Mouse (Mus musculus): ENCODE results near the gene Cpeb4. TPM values are rescaled to one million over a fixed set of nuclear protein-coding genes. Genes with fewer than 3 reads are reported as not detected.

The Cpeb4 gene
- total RNA-seq, 2 experiments from 2014 or later, result 136 to 373 TPM

DNA sequence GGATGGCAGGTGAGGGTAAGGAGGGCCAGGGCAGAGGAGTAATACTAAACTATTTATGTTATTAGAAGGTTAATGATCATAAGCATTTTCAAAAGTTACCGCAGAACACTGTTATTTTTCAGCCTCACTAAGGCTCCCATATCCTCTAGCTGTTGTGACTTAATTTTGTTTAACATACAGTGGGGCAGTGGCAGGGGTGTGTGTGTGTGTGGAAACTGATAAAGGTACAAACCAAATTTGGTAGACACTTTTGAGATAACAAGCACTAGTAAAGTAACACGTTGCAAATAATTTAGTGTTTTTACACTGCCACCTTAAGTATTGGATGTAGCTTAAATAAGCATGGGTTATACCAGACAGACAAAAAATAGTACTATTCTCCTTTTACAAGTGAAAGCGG, 24.9 kb downstream of the Cpeb4 start:
- DNase-seq, result no peak

GRCm38 (mm10) chr11:31899166-31899565, 27.2 kb downstream of the Cpeb4 start:
- DNase-seq, result no peak

GRCm38 (mm10) chr11:31900736-31901135, 28.7 kb downstream of the Cpeb4 start:
- no peak for DNase-seq

- no peak for DNase-seq
Observed at GRCm38 (mm10) chr11:31902251-31903001, 30.4 kb downstream of the Cpeb4 start.

DNA sequence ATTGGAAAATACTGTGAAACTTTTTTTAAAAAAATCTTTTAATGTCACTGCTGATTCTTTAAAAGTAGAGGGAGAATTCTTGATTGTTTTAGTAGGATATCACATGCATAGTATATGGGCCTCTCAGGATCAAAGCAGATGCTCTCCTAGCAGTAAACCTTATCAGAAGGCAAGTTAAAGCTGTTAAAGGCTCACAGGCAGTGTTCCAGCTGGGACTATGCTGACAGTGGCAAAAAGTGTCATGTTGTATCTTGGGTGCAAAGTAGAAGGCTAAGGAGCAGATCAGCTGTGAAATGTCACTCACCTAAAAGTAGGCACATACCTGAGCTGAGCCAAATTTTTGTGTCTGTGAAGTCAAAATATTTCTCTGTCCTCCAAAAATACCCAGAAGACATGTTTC, 34.5 kb downstream of the Cpeb4 start:
- DNase-seq, result no peak

GRCm38 (mm10) chr11:31907650-31908049, 35.6 kb downstream of the Cpeb4 start:
- DNase-seq, result peak in 1 of 2 experiments; percentile 30

- DNase-seq, result no peak
Observed at GRCm38 (mm10) chr11:31912958-31913357, 40.9 kb downstream of the Cpeb4 start.

- no peak for DNase-seq
Observed at GRCm38 (mm10) chr11:31917769-31918168, 45.8 kb downstream of the Cpeb4 start.

DNA sequence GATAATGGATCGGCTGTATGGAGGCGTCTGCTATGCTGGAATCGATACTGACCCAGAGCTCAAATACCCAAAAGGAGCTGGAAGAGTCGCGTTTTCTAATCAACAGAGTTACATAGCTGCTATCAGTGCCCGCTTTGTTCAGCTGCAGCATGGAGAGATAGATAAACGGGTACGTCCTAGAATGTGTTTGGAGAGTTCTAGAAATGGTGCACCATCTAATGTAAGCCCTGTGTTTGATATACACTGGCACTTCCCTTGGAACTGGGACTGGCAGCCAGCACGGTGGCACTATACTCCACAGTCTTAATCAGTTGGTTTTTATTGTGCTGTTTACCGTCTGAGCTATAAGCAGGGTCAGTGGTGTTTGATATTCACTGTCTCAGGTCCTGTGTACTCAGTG, 58.0 kb downstream of the Cpeb4 start:
- DNase-seq, result no peak

DNA sequence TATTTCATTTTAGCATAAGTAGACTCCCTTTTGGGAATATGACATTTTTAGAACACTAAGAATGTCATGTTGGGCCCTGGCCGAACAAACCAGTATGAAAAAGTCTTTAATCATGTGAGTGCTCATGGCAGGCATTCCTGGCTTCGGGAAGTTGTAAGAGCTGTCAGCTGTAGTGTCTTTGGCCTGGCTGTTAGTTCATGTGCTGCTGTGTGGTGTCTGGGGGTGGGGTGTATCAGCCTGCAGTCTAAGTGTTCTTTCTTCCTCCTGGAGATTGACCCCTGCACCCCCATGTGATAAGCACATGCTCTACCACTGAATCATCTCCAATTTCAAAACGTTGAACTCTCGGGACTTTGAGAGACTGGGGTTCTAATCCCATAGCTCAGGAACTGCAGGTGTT, 63.6 kb downstream of the Cpeb4 start:
- no peak for DNase-seq

DNA sequence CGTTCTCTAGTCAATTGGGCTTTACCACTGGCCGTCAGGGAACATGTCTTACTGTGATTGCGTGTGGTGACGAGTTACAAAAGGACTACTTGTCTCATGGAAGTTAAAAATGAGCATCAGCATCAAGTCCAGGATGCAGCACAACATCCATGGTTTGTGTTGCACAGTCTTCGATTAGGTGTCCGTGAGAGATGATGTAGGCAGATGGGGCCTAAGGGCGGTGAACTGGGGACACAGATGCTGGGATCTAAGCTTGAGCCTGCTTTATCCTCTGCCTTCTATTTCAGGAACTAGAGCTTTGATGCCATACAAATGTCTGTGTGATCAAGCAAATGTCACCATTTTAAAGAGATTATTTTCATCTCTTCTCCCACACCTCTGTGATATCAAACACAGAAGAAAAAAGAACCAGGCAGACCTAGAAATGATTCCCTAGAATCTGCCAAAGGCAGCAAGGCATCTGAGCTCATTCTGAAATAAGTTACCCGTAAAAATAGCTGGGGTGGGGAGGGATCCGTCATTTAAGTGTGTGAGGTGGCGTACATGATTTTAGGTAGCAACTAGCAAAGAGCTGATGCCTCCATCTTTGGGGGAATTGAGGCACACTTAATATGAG, 65.0 kb downstream of the Cpeb4 start:
- DNase-seq, result no peak

DNA sequence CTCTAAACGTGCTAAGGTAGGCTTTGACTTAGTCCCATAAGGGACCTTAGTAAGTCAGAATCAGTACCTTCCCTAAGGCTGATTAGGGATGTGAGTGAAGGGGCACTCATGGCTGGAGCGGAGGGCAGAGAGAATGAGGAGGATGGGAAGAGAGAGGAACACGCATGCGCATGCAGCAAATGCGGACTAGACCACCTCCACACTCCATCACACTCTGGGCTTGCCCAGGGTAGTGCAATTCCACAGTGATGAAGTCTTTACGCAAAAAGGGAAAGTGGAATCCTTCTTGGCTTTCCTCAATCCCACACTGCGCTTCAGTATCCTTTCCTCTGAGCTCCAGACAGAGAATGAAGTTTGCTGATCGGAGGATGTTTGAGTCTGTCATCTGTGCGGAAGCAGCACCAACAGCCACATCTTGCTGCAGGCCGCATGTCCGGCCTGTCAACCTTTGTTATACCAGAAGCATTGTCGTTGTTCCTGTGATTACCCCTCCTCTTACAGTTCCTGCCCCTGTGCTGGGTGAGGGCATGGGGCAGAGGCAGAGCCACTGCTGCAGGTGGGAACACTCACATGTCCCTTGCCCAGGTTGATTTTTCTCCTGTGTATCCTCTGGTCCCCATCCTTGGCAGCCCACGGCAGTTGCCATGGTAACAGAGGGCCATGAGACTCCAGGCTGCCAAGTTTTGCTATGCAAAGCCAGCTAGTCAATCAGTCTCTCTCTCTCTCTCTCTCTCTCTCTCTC, 69.1 kb downstream of the Cpeb4 start:
- no peak for DNase-seq

DNA sequence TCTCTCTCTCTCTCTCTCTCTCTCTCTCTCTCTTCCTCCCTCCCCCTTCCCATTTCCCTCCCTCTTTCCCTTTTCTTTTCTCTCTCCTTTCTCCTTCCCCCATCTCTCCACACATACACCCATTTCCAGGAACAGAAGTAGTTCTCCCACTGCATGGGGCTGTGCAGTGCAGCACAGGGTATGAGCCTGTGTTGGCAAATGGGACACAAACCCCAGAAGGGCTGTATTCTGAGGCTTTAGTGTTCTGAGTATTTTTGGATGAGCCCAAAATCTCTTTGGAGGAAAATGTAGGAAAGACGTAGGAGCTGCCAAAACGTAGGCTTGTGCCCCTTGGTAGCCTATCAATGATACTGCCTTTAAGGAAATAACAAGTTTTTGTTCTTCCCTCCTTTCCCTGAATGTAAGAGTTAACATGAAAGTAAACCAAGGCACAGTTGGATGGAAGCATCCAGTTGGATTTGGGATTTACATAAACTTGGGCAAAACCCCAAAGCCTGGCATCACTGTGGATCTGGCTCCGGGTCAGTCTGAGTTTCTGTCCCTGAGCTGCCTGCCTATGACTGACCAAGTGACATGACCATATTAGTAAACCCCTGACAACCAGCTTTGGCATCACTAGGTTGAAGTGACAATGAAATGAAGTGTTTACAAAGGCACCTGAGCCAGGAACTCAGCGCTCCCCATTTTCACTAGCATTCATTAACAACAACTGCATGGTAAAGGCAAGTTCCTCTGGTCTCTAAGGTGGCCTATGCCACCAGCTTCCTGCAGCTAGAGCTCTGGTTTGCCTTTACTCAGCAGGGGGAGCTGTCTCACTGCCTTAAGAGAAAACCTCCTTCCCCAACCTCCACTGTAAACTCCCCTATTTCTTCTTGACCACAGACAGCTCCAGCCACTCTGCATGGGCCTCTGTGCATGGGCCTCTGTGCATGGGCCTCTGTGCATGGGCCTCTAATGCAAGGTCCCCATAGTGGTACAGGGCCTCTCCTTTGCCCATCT, 69.9 kb downstream of the Cpeb4 start:
- DNase-seq, result no peak

DNA sequence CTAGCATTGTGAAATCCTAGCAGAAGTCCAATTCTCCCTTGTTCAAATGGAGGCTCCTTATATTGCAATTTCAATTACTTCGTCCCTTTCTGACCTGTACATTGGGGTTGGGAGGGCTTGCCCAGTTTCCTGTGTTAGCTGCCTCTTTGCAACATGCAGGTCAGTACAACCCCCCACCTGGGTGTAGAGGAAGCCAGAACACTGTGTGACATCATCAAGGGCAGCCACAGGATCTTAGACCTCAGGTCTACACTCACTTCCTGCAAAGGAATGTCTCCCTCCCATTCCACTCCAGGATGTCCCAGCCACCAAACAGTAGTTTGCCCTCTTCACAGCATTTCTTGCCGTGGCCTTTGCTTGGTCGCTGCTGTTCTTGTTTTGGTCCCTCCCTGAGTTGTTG, 73.5 kb downstream of the Cpeb4 start:
- no peak for DNase-seq

- peak in 1 of 2 experiments; percentile 30 for DNase-seq
Observed at GRCm38 (mm10) chr11:31948462-31949330, 76.7 kb downstream of the Cpeb4 start.

- DNase-seq, result peak; percentile 47 to 70
Observed at GRCm38 (mm10) chr11:31949331-31949785, 77.3 kb downstream of the Cpeb4 start.

DNA sequence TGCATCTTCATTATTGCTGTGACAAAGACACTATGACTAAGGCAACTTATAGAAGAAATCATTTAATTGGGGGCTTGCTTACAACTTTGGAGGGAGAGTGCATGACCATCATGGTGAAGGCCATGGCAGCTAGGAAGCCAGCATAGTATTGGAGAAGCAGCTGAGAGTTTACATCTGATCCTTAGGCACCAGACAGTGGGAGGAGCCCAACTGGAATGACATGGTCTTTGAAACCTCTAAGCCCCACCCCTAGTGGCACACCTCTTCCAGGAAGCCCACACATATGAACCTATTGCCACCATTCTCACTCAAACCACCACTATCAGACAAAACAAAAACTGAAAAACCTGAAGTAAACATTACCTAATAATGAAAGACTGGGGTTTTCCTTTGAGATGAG, 88.1 kb downstream of the Cpeb4 start:
- no peak for DNase-seq

GRCm38 (mm10) chr11:31963993-31964392, 92.0 kb downstream of the Cpeb4 start:
- DNase-seq, result no peak

- peak in 1 of 2 experiments; percentile 19 for DNase-seq
Observed at GRCm38 (mm10) chr11:31965256-31966134, 93.5 kb downstream of the Cpeb4 start, which contains the start of gene 4930524B15Rik. Gene 4930524B15Rik, plus strand, starts transcription at chr11:31965592.

- no peak for DNase-seq
Observed at GRCm38 (mm10) chr11:31974132-31974531, 102.1 kb downstream of the Cpeb4 start.

Data from adrenal gland, postnatal 36 days (tissue).